Mouse (Mus musculus) left cerebral cortex, postnatal 25 days (tissue): Measurements from ENCODE around the gene Tcstv3. TPM values are rescaled to one million over a fixed set of nuclear protein-coding genes. Genes with fewer than 3 reads are reported as not detected.
"Not testable (repeated sequence)": the region's sequence is repeated elsewhere in the genome, so short reads cannot be mapped to it uniquely, and the experiment has no call there.

Experiments used
- DNase-seq, 2 experiments: peaks; one replicate each; pipeline ENCODE4 v3.0.0; 2022; ENCODE audit warnings: low spot score in 2 of 2, mixed read lengths in 1 of 2
- intact Hi-C: fragments of 180-260 bp; cut with DNase I; formaldehyde crosslinking; loops from one replicate; pipeline ENCODE4 v1.15.1; 2025
- total RNA-seq, 2 experiments: library from RNA; stranded (reverse); gene quantifications; 2 replicates each; pipeline ENCODE4 v1.2.3; 2021

Gene Tcstv3
- total RNA-seq = not detected

DNA sequence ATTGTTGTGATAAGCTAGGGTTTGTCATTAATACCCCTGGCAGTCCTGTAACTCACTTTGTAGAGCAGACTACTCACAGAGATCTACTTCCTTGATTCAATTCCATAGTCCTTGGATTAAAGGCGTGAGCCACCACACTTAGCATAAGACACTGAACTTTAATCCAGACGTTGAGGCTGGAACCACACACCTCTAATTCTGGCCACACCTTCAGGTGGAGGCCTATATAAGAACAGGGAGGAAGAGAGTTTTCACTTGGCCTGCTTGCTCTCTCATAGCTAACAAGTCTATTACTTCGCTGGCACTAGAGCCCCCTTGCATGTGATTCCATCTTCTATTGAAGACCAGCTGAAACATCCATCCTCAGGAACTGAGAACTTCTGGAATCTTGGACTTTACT, at the start of gene Tcstv3:
Gene Tcstv3, plus strand, starts transcription at position 301 of the 400 bp plus-strand sequence.
- DNase-seq, intact Hi-C loops: not testable (repeated sequence)

DNA sequence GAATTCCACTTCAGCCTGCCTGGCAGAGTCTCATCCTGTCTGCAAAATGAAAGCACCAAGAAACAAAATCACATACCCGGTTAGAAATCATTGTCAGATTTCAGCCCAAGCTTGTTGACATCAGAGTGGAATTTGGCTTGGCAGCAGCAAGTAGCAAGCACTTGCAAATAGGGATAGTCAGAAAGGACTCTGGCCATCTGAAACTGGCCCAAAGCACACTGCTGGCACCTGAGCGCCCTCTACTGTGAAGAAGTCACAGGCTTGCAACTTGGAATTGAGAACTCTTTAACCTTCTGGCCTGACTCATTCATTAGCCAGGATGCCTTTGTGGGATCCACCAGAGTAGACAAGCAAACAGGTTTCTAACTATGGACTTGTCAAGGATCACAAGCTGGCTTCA, 38.8 kb upstream of the Tcstv3 start:
- DNase-seq, intact Hi-C loops: not testable (repeated sequence)

DNA sequence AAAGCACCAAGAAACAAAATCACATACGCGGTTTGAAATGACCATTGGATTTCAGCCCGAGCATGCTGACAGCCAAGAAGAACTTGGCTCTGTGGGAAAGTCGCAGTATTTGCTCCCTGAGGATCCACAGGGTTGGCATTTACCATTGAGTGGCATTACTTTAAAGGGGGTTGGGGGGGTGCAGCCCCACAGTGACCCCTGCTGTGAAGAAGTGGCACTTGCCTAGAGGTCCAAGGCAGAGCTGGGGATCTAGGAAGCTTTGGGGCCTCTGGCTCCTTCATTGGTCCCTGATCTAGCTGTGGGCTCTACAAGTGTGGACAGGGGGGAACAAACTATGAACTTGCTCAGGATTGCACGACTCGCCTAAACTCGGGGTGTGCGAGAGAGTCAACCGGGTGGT, 37.9 kb upstream of the Tcstv3 start:
- intact Hi-C loops = no loop called here
- DNase-seq = no peak

DNA sequence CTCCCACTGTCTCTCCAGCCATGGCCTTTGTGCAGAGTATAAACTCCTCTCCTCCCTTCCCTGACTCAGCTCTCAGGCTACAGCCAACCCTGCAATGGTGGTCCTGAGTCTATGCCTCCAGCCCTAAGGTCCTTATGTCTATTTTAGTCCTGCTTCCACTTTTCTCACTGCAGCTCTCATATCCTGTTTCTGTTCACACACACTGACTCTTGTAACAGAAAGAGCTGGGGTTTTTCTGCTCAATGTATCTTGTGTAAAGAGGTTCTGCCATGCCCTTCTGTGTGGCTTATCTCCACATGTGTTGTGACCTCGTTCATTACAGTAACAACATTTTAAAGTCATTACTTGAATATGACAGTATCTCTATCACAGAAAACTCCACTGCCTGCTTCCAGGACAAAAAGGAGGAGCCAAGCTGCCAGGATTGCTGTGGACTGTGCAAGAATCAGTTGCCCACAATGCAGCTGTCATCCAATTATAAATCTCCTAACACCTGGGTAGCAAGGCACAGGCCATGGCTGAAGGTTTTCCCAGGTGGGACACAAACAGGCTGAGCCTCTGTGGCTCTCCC, 17.3 kb upstream of the Tcstv3 start:
- no peak for DNase-seq
- intact Hi-C loops = no loop called here

DNA sequence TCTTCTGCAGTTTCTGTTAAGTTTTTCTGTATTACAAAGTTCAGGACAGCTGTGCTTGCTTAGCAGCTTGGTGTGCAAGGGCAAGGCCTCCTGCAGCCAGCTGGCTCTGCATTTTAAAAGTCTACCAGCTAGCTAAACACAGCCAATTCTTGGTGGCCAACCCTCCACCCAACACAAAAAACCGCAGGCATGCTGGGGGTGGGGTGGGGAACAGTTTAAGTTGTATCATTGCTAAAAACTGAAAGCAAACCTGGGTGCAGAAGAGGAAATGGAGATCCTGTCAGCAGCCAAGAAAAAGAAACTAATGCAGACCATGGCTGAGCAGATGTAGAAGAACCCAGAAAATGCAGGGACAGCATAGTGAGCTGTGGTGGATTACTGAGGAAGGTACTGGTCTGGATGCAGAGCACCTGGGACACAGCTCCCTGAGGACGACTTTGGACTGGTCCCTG, 16.7 kb upstream of the Tcstv3 start, which contains the start of gene BC147527:
Gene BC147527, plus strand, starts transcription at position 402 of the 452 bp plus-strand sequence.
- no peak for DNase-seq
- intact Hi-C loops = no loop called here

DNA sequence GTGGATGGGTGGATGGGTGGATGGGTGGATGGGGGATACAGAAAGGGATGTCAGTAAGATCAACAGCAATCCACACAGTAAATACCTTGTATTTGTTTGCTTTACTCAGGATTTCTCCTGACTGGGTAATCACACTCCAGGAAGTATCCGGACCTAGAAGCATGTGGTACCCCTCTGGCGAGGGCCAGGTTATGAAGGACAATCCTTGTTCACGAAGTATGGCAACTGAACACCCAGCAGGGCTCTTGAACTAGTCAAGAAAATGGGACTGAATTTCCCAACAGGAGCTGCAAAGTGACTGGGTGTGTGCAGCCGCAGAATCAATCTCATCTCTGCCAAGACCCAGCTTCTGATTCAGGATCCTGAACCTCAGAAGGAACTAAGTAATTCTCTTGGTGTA, 15.8 kb upstream of the Tcstv3 start:
- intact Hi-C loops = no loop called here
- no peak for DNase-seq

DNA sequence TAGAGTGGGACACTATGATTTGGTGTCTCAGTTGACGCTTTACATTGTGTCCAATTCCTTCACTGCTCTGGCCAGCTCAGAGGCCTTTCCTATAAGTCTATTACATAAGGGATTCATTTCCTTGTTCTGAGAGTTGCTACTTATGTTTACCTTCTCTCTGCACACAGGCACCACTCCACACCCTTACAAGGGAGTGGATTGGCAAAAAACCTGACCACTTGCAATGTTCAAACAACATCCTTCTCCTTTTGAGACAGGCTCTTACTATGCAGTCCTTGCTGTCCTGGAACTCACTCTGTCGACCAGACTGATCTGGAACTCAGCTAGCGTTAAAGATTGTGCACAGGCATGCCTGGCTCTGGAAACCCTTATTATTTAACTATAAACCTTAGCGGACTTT, 5.9 kb upstream of the Tcstv3 start:
- DNase-seq = no peak
- intact Hi-C loops = no loop called here

DNA sequence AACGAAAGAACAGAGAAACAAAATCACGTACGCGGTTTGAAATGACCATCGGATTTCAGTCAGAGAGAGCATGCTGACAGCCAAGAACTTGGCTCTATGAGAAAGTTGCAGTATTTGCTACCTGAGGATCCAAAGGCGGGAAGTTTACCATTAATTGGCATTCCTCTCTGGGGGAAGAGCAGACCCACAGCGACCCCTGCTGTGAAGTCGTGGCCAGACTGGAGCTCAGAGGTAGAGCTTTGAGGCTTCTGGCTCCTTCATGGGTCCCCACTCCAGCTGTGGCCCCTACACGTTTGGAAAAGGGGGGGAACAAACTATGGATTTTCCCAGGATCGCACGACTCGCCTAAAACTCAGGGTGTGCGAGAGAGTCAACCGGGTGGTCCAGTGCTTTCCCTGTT, 3.1 kb upstream of the Tcstv3 start:
- no peak for DNase-seq
- intact Hi-C loops = no loop called here

DNA sequence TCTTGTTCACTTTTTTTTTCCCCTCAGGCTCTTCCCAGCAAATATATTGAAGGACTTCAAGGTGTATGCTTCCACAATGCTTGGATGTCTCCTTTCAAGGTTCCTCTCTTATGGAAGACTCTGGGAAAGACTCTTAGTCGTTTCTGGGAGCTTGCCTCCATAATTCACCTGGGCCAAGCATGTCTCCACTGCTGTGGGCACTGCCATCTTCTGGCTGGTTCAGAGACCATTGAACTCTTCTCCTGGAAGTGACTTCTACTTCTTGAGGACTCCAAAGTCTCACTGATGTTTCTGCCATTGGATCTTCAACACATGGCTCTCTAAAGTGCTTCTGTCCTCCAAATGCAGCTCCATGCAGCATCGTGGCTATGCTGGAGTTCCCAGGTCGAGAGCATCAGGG, 3.5 kb downstream of the Tcstv3 start:
- intact Hi-C loops = no loop called here
- DNase-seq = no peak

DNA sequence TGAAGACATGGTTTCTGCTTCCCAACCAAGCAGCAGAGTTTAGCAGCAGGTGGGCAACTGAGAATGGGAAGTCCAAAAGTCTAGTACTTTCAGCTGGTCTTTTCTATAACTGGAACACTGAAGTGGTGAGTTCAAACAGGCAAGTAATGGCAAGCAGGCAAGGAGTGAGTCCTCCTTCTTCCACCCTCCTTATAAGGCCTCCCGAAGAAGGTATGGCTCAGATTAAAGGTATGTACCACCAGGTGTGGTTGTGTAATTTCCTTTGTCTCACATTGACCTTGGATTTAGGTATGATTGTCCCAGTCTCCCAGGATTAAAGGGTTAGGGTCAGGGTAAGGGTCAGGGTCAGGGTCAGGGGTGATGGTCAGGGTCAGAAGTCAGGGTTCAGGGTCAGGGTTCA, 4.0 kb downstream of the Tcstv3 start:
- intact Hi-C loops = no loop called here
- DNase-seq = no peak

Other genes with a start within 250 kb of the Tcstv3 start
- gene Gm20767, start 176.6 kb upstream of the Tcstv3 start, total RNA-seq = not detected
- not detected for gene Gm21818, start 144.4 kb upstream of the Tcstv3 start, total RNA-seq
- gene Gm21762, start 100.9 kb upstream of the Tcstv3 start, total RNA-seq = not detected
- gene Gm21731, start 77.8 kb upstream of the Tcstv3 start, total RNA-seq = not detected
- not detected for gene AF067061, start 53.8 kb upstream of the Tcstv3 start, total RNA-seq
- not detected for gene BC147527, start 16.5 kb upstream of the Tcstv3 start, total RNA-seq